Mouse (Mus musculus) MEL (cell line): Measurements from ENCODE around the gene Tfdp2. TPM values are rescaled to one million over a fixed set of nuclear protein-coding genes. Genes with fewer than 3 reads are reported as not detected.

Experiments
- DNase-seq: peaks from one replicate; pipeline ENCODE4 v3.0.0; 2011; ENCODE audit warnings: low read depth, low spot score
- H3K27ac ChIP-seq: 2 replicates; pipeline ENCODE4 v1.5.1; 2012; ENCODE audit warnings: low read depth, mild to moderate bottlenecking, control low read depth, low read length, moderate library complexity; ENCODE audit not compliant: control insufficient read depth
- H3K27me3 ChIP-seq, 2 experiments: fragments of 150-350 bp in 1 of 2; sonication (generic) in 1 of 2; 2 replicates each; pipeline ENCODE4 v1.6.1; 2012; ENCODE audit warnings: low read length in 2 of 2, mild to moderate bottlenecking in 2 of 2, improper control_type of control experiment in 1 of 2, moderate library complexity in 1 of 2; ENCODE audit not compliant: insufficient read depth in 2 of 2, control insufficient read depth in 1 of 2
- H3K36me3 ChIP-seq, 2 experiments: 2 replicates each; pipeline ENCODE4 v1.6.1; 2012 to 2014; ENCODE audit warnings: low read length in 2 of 2, improper control_type of control experiment in 1 of 2, inconsistent platforms in 1 of 2, mild to moderate bottlenecking in 1 of 2; ENCODE audit not compliant: insufficient read depth in 2 of 2, control insufficient read depth in 1 of 2
- H3K4me1 ChIP-seq, 2 experiments: fragments of 150-350 bp in 1 of 2; sonication (generic) in 1 of 2; 2 replicates each; pipeline ENCODE4 v1.6.1; 2012; ENCODE audit warnings: low read length in 2 of 2, improper control_type of control experiment in 1 of 2, mild to moderate bottlenecking in 1 of 2; ENCODE audit not compliant: insufficient read depth in 2 of 2, control insufficient read depth in 1 of 2
- H3K4me3 ChIP-seq, 2 experiments: fragments of 150-350 bp in 1 of 2; sonication (generic) in 1 of 2; 2 replicates each; pipeline ENCODE4 v1.5.1; 2012; ENCODE audit warnings: low read depth in 2 of 2, low read length in 2 of 2, mild to moderate bottlenecking in 2 of 2, moderate library complexity in 2 of 2, control low read depth in 1 of 2, improper control_type of control experiment in 1 of 2; ENCODE audit not compliant: control insufficient read depth in 1 of 2, insufficient read depth in 1 of 2
- H3K79me2 ChIP-seq: 2 replicates; pipeline ENCODE4 v1.6.1; 2012; ENCODE audit warnings: mild to moderate bottlenecking, low read length, moderate library complexity; ENCODE audit not compliant: control insufficient read depth, poor library complexity, insufficient read depth
- H3K9ac ChIP-seq: 2 replicates; pipeline ENCODE4 v1.6.1; 2012; ENCODE audit warnings: low read depth, mild to moderate bottlenecking, control low read depth, low read length, moderate library complexity; ENCODE audit not compliant: control insufficient read depth, poor library complexity, severe bottlenecking
- H3K9me3 ChIP-seq: fragments of 150-350 bp; sonication (generic); replicated peaks from 2 replicates; pipeline ENCODE4 v1.6.1; 2012; ENCODE audit warnings: mild to moderate bottlenecking, low read length, improper control_type of control experiment, moderate library complexity; ENCODE audit not compliant: insufficient read depth
- BHLHE40 ChIP-seq: IDR thresholded peaks from 2 replicates; pipeline ENCODE4 v1.6.1; 2012; ENCODE audit warnings: low read depth, mild to moderate bottlenecking, inconsistent platforms, low read length, improper control_type of control experiment, borderline replicate concordance
- CHD1 ChIP-seq: IDR thresholded peaks from 2 replicates; pipeline ENCODE4 v1.6.1; 2012; ENCODE audit warnings: low read depth, mild to moderate bottlenecking, inconsistent platforms, low read length, improper control_type of control experiment
- CHD2 ChIP-seq: IDR thresholded peaks from 2 replicates; pipeline ENCODE4 v1.6.1; 2011; ENCODE audit warnings: low read length, improper control_type of control experiment
- CTCF ChIP-seq, 3 experiments: IDR thresholded peaks in 2 of 3; conservative IDR thresholded peaks in 1 of 3; 2 replicates each; pipeline ENCODE4 v1.5.1; 2011 to 2012; ENCODE audit warnings: low read length in 3 of 3, low read depth in 2 of 3, mild to moderate bottlenecking in 2 of 3, improper control_type of control experiment in 1 of 3, inconsistent platforms in 1 of 3, mixed read lengths in 1 of 3, moderate library complexity in 1 of 3; ENCODE audit not compliant: control insufficient read depth in 1 of 3, insufficient read depth in 1 of 3, poor library complexity in 1 of 3, severe bottlenecking in 1 of 3
- E2F4 ChIP-seq: IDR thresholded peaks from 2 replicates; pipeline ENCODE4 v1.6.1; 2011; ENCODE audit warnings: low read depth, low read length, improper control_type of control experiment, borderline replicate concordance
- ELF1 ChIP-seq: IDR thresholded peaks from 2 replicates; pipeline ENCODE4 v1.6.1; 2014; ENCODE audit warnings: low read depth, mild to moderate bottlenecking, inconsistent platforms, low read length, improper control_type of control experiment, moderate library complexity
- EP300 ChIP-seq, 2 experiments: IDR thresholded peaks; 2 replicates each; pipeline ENCODE4 v1.6.1; 2011; ENCODE audit warnings: improper control_type of control experiment in 2 of 2, low read length in 2 of 2, low read depth in 1 of 2, mild to moderate bottlenecking in 1 of 2
- ETS1 ChIP-seq: IDR thresholded peaks from 2 replicates; pipeline ENCODE4 v1.6.1; 2012; ENCODE audit warnings: low read depth, mild to moderate bottlenecking, inconsistent platforms, low read length, improper control_type of control experiment, moderate library complexity
- GABPA ChIP-seq: IDR thresholded peaks from 2 replicates; pipeline ENCODE4 v1.6.1; 2012; ENCODE audit warnings: low read depth, mild to moderate bottlenecking, inconsistent platforms, low read length, improper control_type of control experiment, moderate library complexity
- GATA1 ChIP-seq: IDR thresholded peaks from 2 replicates; pipeline ENCODE4 v1.6.1; 2011; ENCODE audit warnings: low read depth, low read length, improper control_type of control experiment
- HCFC1 ChIP-seq: IDR thresholded peaks from 2 replicates; pipeline ENCODE4 v1.6.1; 2012; ENCODE audit warnings: low read depth, mild to moderate bottlenecking, inconsistent platforms, low read length, improper control_type of control experiment, moderate library complexity
- JUND ChIP-seq: IDR thresholded peaks from 2 replicates; pipeline ENCODE4 v1.6.1; 2011; ENCODE audit warnings: low read depth, mild to moderate bottlenecking, improper control_type of control experiment, low read length
- KAT2A ChIP-seq: conservative IDR thresholded peaks from 2 replicates; pipeline ENCODE4 v1.6.1; 2012; ENCODE audit warnings: low read depth, low read length, improper control_type of control experiment, inconsistent platforms
- MAFK ChIP-seq: IDR thresholded peaks from 2 replicates; pipeline ENCODE4 v1.6.1; 2011; ENCODE audit warnings: low read depth, mild to moderate bottlenecking, low read length, improper control_type of control experiment, borderline replicate concordance
- MAX ChIP-seq: IDR thresholded peaks from 2 replicates; pipeline ENCODE4 v1.6.1; 2011; ENCODE audit warnings: low read length, improper control_type of control experiment
- MAZ ChIP-seq: IDR thresholded peaks from 2 replicates; pipeline ENCODE4 v1.6.1; 2012; ENCODE audit warnings: low read depth, mild to moderate bottlenecking, inconsistent platforms, low read length, improper control_type of control experiment
- MEF2A ChIP-seq: IDR thresholded peaks from 2 replicates; pipeline ENCODE4 v1.6.1; 2014; ENCODE audit warnings: low read depth, mild to moderate bottlenecking, inconsistent platforms, low read length, improper control_type of control experiment; ENCODE audit not compliant: poor library complexity, insufficient replicate concordance, severe bottlenecking; ENCODE audit errors: extremely low read depth
- MYB ChIP-seq: IDR thresholded peaks from 2 replicates; pipeline ENCODE4 v1.6.1; 2011; ENCODE audit warnings: mild to moderate bottlenecking, low read depth, low read length, improper control_type of control experiment
- MYC ChIP-seq: IDR thresholded peaks from 2 replicates; pipeline ENCODE4 v1.6.1; 2011; ENCODE audit warnings: low read depth, mild to moderate bottlenecking, low read length, improper control_type of control experiment, moderate library complexity
- NELFE ChIP-seq: IDR thresholded peaks from 2 replicates; pipeline ENCODE4 v1.6.1; 2011; ENCODE audit warnings: low read depth, low read length, improper control_type of control experiment
- NRF1 ChIP-seq: IDR thresholded peaks from 2 replicates; pipeline ENCODE4 v1.6.1; 2014; ENCODE audit warnings: low read depth, mild to moderate bottlenecking, inconsistent platforms, low read length, improper control_type of control experiment, moderate library complexity; ENCODE audit not compliant: poor library complexity, insufficient read depth, severe bottlenecking
- POLR2AphosphoS2 ChIP-seq: IDR thresholded peaks from 2 replicates; pipeline ENCODE4 v1.6.1; 2011; ENCODE audit warnings: low read length, improper control_type of control experiment
- POLR2AphosphoS5 ChIP-seq: IDR thresholded peaks from 2 replicates; pipeline ENCODE4 v1.6.1; 2012; ENCODE audit warnings: low read depth, borderline replicate concordance, mild to moderate bottlenecking, inconsistent platforms, low read length, moderate library complexity, mixed read lengths
- RAD21 ChIP-seq: IDR thresholded peaks from 2 replicates; pipeline ENCODE4 v1.6.1; 2011; ENCODE audit warnings: mild to moderate bottlenecking, low read depth, low read length, improper control_type of control experiment
- RCOR1 ChIP-seq: IDR thresholded peaks from 2 replicates; pipeline ENCODE4 v1.6.1; 2012; ENCODE audit warnings: low read depth, mild to moderate bottlenecking, inconsistent platforms, low read length, improper control_type of control experiment
- SIN3A ChIP-seq: IDR thresholded peaks from 2 replicates; pipeline ENCODE4 v1.6.1; 2012; ENCODE audit warnings: low read length, improper control_type of control experiment, inconsistent platforms
- SMC3 ChIP-seq: IDR thresholded peaks from 2 replicates; pipeline ENCODE4 v1.6.1; 2011; ENCODE audit warnings: low read depth, low read length, improper control_type of control experiment
- TAL1 ChIP-seq: IDR thresholded peaks from 2 replicates; pipeline ENCODE4 v1.6.1; 2012; ENCODE audit warnings: mild to moderate bottlenecking, inconsistent platforms, low read length, moderate library complexity, mixed read lengths
- TBP ChIP-seq: IDR thresholded peaks from 2 replicates; pipeline ENCODE4 v1.8.0; 2011; ENCODE audit warnings: low read depth, low read length, improper control_type of control experiment
- TCF12 ChIP-seq: IDR thresholded peaks from 2 replicates; pipeline ENCODE4 v1.6.1; 2014; ENCODE audit warnings: low read depth, mild to moderate bottlenecking, inconsistent platforms, low read length, improper control_type of control experiment, moderate library complexity
- UBTF ChIP-seq: IDR thresholded peaks from 2 replicates; pipeline ENCODE4 v1.6.1; 2012; ENCODE audit warnings: low read depth, mild to moderate bottlenecking, inconsistent platforms, low read length, improper control_type of control experiment, moderate library complexity, borderline replicate concordance; ENCODE audit not compliant: insufficient read depth
- USF1 ChIP-seq: IDR thresholded peaks from 2 replicates; pipeline ENCODE4 v1.6.1; 2014; ENCODE audit warnings: low read depth, mild to moderate bottlenecking, inconsistent platforms, low read length, improper control_type of control experiment, moderate library complexity
- USF2 ChIP-seq, 2 experiments: IDR thresholded peaks; 2 replicates each; pipeline ENCODE4 v1.6.1; 2011 to 2012; ENCODE audit warnings: improper control_type of control experiment in 2 of 2, low read length in 2 of 2, borderline replicate concordance in 1 of 2, inconsistent platforms in 1 of 2, low read depth in 1 of 2, mild to moderate bottlenecking in 1 of 2; ENCODE audit not compliant: insufficient read depth in 1 of 2
- ZC3H11A ChIP-seq: IDR thresholded peaks from 2 replicates; pipeline ENCODE4 v1.6.1; 2012; ENCODE audit warnings: low read depth, mild to moderate bottlenecking, inconsistent platforms, low read length, improper control_type of control experiment
- ZKSCAN1 ChIP-seq: IDR thresholded peaks from 2 replicates; pipeline ENCODE4 v1.6.1; 2012; ENCODE audit warnings: low read depth, mild to moderate bottlenecking, inconsistent platforms, low read length, improper control_type of control experiment, moderate library complexity
- ZMIZ1 ChIP-seq: IDR thresholded peaks from 2 replicates; pipeline ENCODE4 v1.6.1; 2012; ENCODE audit warnings: low read depth, mild to moderate bottlenecking, inconsistent platforms, low read length, improper control_type of control experiment, moderate library complexity
- ZNF384 ChIP-seq: IDR thresholded peaks from 2 replicates; pipeline ENCODE4 v1.6.1; 2012; ENCODE audit warnings: low read depth, mild to moderate bottlenecking, inconsistent platforms, low read length, improper control_type of control experiment
- polyA plus RNA-seq, 2 experiments: library from polyadenylated mRNA; stranded (reverse) in 1 of 2; unstranded in 1 of 2; fragments of >175 nt in 1 of 2; fragments of >200 nt in 1 of 2; gene quantifications; 2 replicates each; pipeline versions ENCODE4 v1.2.1 to v1.2.4; 2012; ENCODE audit warnings: low replicate concordance in 2 of 2, low read depth in 1 of 2; ENCODE audit not compliant: insufficient read length in 2 of 2, insufficient read depth in 1 of 2, missing spikeins in 1 of 2
- total RNA-seq: library from RNA; depleted of rRNA; stranded (reverse); fragments of 300-350 nt; gene quantifications from 2 replicates; pipeline ENCODE4 v1.2.3, GENCODE M21; 2012

The Tfdp2 gene
- total and polyA plus RNA-seq, 3 experiments: 7.7 to 15.4 TPM; not detected in 1

DNA sequence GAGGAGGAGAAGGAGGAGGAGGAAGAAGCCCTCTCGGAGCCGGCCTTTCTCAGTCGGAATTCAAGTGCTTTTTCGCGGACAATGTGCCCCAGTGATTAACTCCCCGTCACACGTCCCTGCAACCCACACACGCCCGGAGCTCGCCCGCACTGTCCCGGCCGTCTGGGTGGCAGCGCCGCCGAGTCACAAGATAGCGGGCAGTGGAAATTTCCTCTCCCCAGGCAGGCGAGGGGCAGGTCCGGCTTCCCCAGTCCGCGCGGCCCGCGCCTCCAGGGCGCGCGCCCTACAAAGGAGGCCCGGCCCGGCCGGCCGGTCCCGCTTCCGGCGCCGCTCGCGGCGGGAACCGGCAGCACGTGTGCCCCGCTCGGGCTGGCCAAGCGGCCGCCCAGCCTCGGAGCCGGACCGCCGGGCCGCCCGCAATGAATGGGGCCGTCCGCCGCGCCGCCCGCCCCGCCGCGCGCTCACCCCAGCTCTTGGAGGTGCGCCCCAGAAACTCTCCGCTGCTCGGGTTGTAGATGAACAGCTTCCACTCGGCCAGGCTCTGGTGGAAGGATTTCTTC, 167.6 kb downstream of the Tfdp2 start:
- H3K27me3 ChIP-seq: no peaks in the 10 kb centered on the region
- H3K4me3 ChIP-seq: peak overlapping the region; percentile 95
- H3K9ac ChIP-seq: peak overlapping the region; percentile 92
- peak; percentile 70 for DNase-seq
- peaks cover 0 to 23% of the 10 kb centered on the region in 2 experiments; a peak in 2 of 4 replicates for H3K36me3 ChIP-seq
- H3K4me1 ChIP-seq: peaks cover 5 to 7% of the 10 kb centered on the region in 2 experiments
- no peaks in the 10 kb centered on the region for H3K9me3 ChIP-seq
- peak overlapping the region; percentile 80 for H3K27ac ChIP-seq
- H3K79me2 ChIP-seq: peaks cover 37% of the 10 kb centered on the region
- TF ChIP-seq NELFE (no peak), ZNF384 (no peak), TAL1 (no peak), KAT2A (no peak), MYC (0 out of 2 replicates have a peak, but pooled peaks have one; percentile 44), GABPA (no peak), USF1 (no peak), ZC3H11A (no peak), POLR2AphosphoS2 (no peak), UBTF (no peak), MAX (peak; percentile 50), HCFC1 (0 out of 2 replicates have a peak, but pooled peaks have one; percentile 8), MAFK (no peak), TBP (no peak), POLR2AphosphoS5 (no peak), ZKSCAN1 (no peak), BHLHE40 (no peak), MYB (no peak), ETS1 (no peak), RCOR1 (no peak), CTCF (IDR thresholded peaks at IDR 0.05 in 2 of 3, conservative IDR thresholded peaks at IDR 0.05 in 1 of 3; ENCODE audit: control insufficient read depth in 1 of 3, insufficient read depth in 1 of 3, low read depth in 2 of 3, low read length in 3 of 3, poor library complexity in 1 of 3, severe bottlenecking in 1 of 3) (no peak), JUND (no peak), RAD21 (no peak), MAZ (no peak; the same call in 1 of the 2 replicates), EP300 (IDR thresholded peaks at IDR 0.05; ENCODE audit: low read depth in 1 of 2, low read length in 2 of 2) (0 out of 4 replicates have a peak, but pooled peaks of 1 of the 2 experiments have one; percentile 21), SMC3 (no peak), CHD1 (no peak), TCF12 (no peak), NRF1 (no peak), CHD2 (no peak), SIN3A (0 out of 2 replicates have a peak, but pooled peaks have one; percentile 10), GATA1 (no peak), ZMIZ1 (no peak; the same call in 1 of the 2 replicates), ELF1 (no peak), MEF2A (no peak), USF2 (IDR thresholded peaks at IDR 0.05; ENCODE audit: borderline replicate concordance in 1 of 2, insufficient read depth in 1 of 2, low read depth in 1 of 2, low read length in 2 of 2) (no peak), E2F4 (no peak)
